Mouse (Mus musculus) G1E (cell line): ENCODE data around the gene Myo10. TPM values are rescaled to one million over a fixed set of nuclear protein-coding genes. Genes with fewer than 3 reads are reported as not detected.

Experiments used
- ATAC-seq: 2 replicates; pipeline ENCODE4 v1.8.0; 2016; ENCODE audit warnings: mild to moderate bottlenecking; ENCODE audit not compliant: insufficient number of reproducible peaks, poor library complexity, low FRiP score, severe bottlenecking; ENCODE audit errors: extremely low read depth
- DNase-seq: peaks from one replicate; pipeline ENCODE4 v3.0.0; 2012; ENCODE audit warnings: low spot score
- H3K27me3 ChIP-seq: 2 replicates; pipeline ENCODE4 v1.6.1; 2012; ENCODE audit warnings: mild to moderate bottlenecking, low read length, inconsistent platforms; ENCODE audit not compliant: insufficient read depth
- H3K36me3 ChIP-seq: replicated peaks from 2 replicates; pipeline ENCODE3; 2012; ENCODE audit warnings: mild to moderate bottlenecking, inconsistent platforms
- H3K4me1 ChIP-seq: 2 replicates; pipeline ENCODE4 v1.6.1; 2012; ENCODE audit warnings: low read depth, low read length, inconsistent platforms, mixed read lengths; ENCODE audit not compliant: insufficient read depth
- H3K4me3 ChIP-seq: 2 replicates; pipeline ENCODE4 v1.5.1; 2012; ENCODE audit warnings: low read depth, mild to moderate bottlenecking, inconsistent platforms, low read length, moderate library complexity, mixed read lengths
- H3K9me3 ChIP-seq: replicated peaks from 2 replicates; pipeline ENCODE4 v1.6.1; 2012; ENCODE audit warnings: inconsistent platforms
- CTCF ChIP-seq: IDR thresholded peaks from 2 replicates; pipeline ENCODE4 v1.5.1; 2012; ENCODE audit warnings: low read depth, low read length, inconsistent platforms, mixed read lengths
- GATA1 ChIP-seq: IDR thresholded peaks from 2 replicates; pipeline ENCODE4 v1.6.1; 2012; ENCODE audit warnings: borderline replicate concordance, low read length, inconsistent platforms, mixed read lengths
- GATA2 ChIP-seq: IDR thresholded peaks from 2 replicates; pipeline ENCODE4 v1.6.1; 2012; ENCODE audit warnings: low read depth, low read length, inconsistent platforms, borderline replicate concordance
- POLR2AphosphoS5 ChIP-seq: IDR thresholded peaks from 2 replicates; pipeline ENCODE4 v1.6.1; 2012; ENCODE audit warnings: low read depth, low read length, inconsistent platforms; ENCODE audit not compliant: insufficient replicate concordance
- TAL1 ChIP-seq: conservative IDR thresholded peaks from 2 replicates; pipeline ENCODE4 v1.6.1; 2012; ENCODE audit warnings: low read depth, low read length, inconsistent platforms, mixed read lengths
- polyA plus RNA-seq: library from polyadenylated mRNA; stranded (reverse); fragments of >175 nt; gene quantifications from 2 replicates; pipeline ENCODE4 v1.2.3, GENCODE M21; 2012
- total RNA-seq, 2 experiments: library from RNA; stranded (forward) in 1 of 2; stranded (reverse) in 1 of 2; fragments of 200-1000 nt in 1 of 2; fragments of >200 nt in 1 of 2; fragmentation: Nextera tagmentation in 1 of 2; gene quantifications; 2 replicates each; pipeline ENCODE4 v1.2.3; 2014 to 2017

Myo10 gene
- total and polyA plus RNA-seq, 3 experiments, result 0.11 to 1.7 TPM; not detected in 1

DNA sequence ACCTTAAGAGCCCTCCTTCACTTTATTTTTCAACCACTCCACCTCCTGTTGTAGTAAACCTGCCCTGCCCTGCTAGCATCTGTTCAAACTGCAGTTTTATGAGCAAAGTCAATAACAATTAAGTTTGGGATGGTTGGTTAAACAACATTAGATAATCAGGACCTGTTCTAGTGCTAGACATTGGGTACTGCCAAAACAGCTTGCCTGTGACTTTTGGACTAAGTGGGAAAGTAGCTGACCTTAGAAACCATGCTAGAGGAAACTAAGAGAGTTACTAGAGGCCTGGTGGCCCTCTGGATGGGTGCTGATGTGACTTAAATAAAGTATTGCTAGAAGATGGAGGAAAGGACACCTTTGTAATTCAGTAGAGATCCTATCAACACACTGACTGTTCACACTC, 199.7 kb downstream of the Myo10 start:
- H3K27me3 ChIP-seq, result no peaks in the 10 kb centered on the region
- no peaks in the 10 kb centered on the region; the same call in 1 of the 2 replicates for H3K9me3 ChIP-seq
- H3K36me3 ChIP-seq, result no peaks in the 10 kb centered on the region
- no peak overlapping the region for H3K4me3 ChIP-seq
- no peak for DNase-seq
- H3K4me1 ChIP-seq, result no peaks in the 10 kb centered on the region
- TF ChIP-seq POLR2AphosphoS5, result no peak
- no peak for TF ChIP-seq TAL1
- TF ChIP-seq CTCF, result no peak
- TF ChIP-seq GATA1, result no peak
- no peak for TF ChIP-seq GATA2
- no peak for ATAC-seq

DNA sequence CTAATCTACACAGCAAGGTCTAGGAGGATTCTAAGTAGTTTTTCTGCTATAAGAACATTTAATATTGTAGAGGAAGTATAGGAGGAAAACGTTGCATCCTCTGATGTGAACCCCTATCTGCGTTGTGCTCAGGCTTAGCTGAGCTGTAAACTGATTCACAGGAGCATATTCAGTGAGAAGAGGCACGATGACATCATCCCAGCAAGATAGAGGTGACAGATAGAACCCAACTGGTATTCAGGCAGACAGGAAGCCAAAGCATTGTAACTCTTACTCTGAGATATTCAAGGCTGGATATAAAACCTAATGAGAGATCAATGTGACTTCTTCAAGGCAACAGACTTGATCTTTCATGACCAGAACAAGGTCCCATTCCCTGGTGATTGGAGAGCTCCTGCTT, 200.3 kb downstream of the Myo10 start:
- Histone ChIP-seq H3K9me3 (no peaks in the 10 kb centered on the region; the same call in 1 of the 2 replicates), H3K27me3 (no peaks in the 10 kb centered on the region), H3K4me3 (no peak overlapping the region), H3K36me3 (no peaks in the 10 kb centered on the region), H3K4me1 (no peaks in the 10 kb centered on the region)
- TF ChIP-seq TAL1 (no peak), GATA2 (no peak), GATA1 (no peak)
- ATAC-seq, result no peak
- no peak for DNase-seq

DNA sequence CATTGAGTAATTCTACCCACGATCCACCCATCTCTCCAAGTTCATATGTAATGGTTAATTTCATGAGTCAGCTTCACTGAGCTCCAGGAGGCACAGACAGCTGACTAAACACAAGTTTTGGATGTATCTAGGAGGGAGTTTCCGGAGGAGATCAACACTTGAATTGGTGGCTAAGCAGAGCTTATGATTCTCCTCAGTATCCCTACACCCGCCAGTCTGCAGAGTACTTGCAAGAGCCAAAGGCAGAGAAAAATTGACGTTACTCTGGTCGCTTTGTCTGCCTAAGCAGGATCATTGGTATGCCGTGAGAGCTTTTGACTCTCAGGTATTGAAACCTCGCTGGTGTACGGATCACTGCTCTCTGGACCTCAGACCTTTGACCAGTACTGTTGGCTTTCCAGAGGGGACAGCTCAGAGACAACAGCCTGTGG, 204.2 kb downstream of the Myo10 start:
- H3K27me3 ChIP-seq, result no peaks in the 10 kb centered on the region
- no peak for DNase-seq
- ATAC-seq, result no peak
- no peak overlapping the region for H3K4me3 ChIP-seq
- H3K36me3 ChIP-seq, result no peaks in the 10 kb centered on the region
- no peak for TF ChIP-seq POLR2AphosphoS5
- no peak for TF ChIP-seq CTCF
- TF ChIP-seq GATA2, result no peak
- no peak for TF ChIP-seq TAL1
- TF ChIP-seq GATA1, result no peak
- H3K4me1 ChIP-seq, result no peaks in the 10 kb centered on the region
- H3K9me3 ChIP-seq, result peaks cover 16% of the 10 kb centered on the region

DNA sequence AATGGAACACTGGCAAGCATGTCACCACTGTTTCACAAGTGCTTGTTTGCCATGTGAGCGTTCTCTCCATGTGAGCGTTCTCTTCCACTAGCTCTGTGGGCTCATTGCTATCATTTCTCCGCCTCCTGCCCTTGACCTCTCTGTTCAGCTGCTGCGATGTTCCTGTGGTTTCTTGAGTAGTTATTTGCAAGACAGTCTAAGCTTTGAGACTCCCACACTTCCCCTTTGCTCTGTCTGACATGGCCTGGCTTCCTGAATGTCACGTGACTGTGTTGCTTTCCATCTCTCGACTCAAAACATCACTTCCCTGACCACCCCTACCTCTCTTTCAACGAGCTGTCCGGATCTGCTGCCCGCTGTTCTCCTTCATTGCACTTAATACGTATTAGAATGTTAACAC, 206.1 kb downstream of the Myo10 start:
- Histone ChIP-seq H3K9me3 (peaks cover 30% of the 10 kb centered on the region), H3K27me3 (no peaks in the 10 kb centered on the region), H3K36me3 (no peaks in the 10 kb centered on the region), H3K4me1 (no peaks in the 10 kb centered on the region), H3K4me3 (no peak overlapping the region)
- DNase-seq, result no peak
- no peak for TF ChIP-seq POLR2AphosphoS5
- TF ChIP-seq TAL1, result no peak
- TF ChIP-seq GATA1, result no peak
- no peak for TF ChIP-seq GATA2
- no peak for TF ChIP-seq CTCF
- ATAC-seq, result no peak

DNA sequence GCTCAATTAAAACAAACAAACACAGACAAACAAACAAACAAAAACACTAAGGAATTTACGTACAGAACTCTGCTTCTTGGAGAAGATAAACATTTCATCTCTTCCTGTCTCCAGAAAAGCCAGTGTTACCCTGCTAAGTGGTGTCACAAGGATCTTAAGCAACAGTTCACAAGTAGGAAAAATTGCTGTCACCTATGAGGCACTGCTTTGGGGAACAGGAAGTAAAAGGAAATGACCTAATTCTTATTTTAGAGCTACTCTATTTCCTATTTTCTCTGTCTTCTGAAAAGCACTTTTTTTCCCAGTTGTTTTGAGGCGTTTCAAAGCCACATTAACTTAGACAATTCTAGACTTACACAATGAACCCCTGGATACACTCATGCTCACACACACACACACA, 208.1 kb downstream of the Myo10 start:
- peaks cover 43% of the 10 kb centered on the region for H3K9me3 ChIP-seq
- ATAC-seq (no peak), DNase-seq (no peak)
- H3K27me3 ChIP-seq, result no peaks in the 10 kb centered on the region
- no peak overlapping the region for H3K4me3 ChIP-seq
- no peaks in the 10 kb centered on the region for H3K4me1 ChIP-seq
- no peaks in the 10 kb centered on the region for H3K36me3 ChIP-seq
- TF ChIP-seq GATA1 (no peak), POLR2AphosphoS5 (no peak), CTCF (no peak), GATA2 (no peak), TAL1 (no peak)

DNA sequence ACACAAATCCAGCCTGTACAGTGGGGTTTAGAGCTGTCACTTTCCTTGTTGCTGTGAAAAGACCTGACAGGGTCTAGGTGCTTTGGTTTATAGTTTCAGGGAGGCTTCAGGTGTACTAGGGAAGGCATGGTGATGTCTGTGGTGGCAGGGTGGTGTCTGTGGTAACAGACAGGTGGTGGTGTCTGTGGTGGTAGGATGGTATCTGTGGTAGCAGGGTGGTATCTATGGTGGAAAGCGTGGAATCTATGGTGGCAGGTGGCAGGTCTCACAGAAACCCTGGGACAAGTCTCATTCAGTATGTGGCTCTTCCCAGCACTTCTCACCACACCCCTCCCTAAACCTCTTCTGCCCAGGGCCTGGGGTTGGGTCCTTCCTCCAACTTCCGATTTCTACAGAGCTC, 212.0 kb downstream of the Myo10 start:
- ATAC-seq (no peak; the same call in 1 of the 2 replicates), DNase-seq (no peak)
- Histone ChIP-seq H3K27me3 (no peaks in the 10 kb centered on the region), H3K4me3 (no peak overlapping the region), H3K4me1 (no peaks in the 10 kb centered on the region), H3K36me3 (no peaks in the 10 kb centered on the region), H3K9me3 (peaks cover 48% of the 10 kb centered on the region)
- TF ChIP-seq CTCF, result no peak
- no peak for TF ChIP-seq TAL1
- TF ChIP-seq POLR2AphosphoS5, result no peak
- TF ChIP-seq GATA1, result no peak
- TF ChIP-seq GATA2, result no peak
